Mouse (Mus musculus) cerebellum, postnatal 14 days (tissue): Measurements from ENCODE around the gene Zfp652.
"Not testable (repeated sequence)": the region's sequence is repeated elsewhere in the genome, so short reads cannot be mapped to it uniquely, and the experiment has no call there.

Experiments used
- DNase-seq, 2 experiments: peaks; one replicate each; pipeline ENCODE4 v3.0.0; 2021; ENCODE audit warnings: mixed read lengths in 2 of 2

The Zfp652 gene

DNA sequence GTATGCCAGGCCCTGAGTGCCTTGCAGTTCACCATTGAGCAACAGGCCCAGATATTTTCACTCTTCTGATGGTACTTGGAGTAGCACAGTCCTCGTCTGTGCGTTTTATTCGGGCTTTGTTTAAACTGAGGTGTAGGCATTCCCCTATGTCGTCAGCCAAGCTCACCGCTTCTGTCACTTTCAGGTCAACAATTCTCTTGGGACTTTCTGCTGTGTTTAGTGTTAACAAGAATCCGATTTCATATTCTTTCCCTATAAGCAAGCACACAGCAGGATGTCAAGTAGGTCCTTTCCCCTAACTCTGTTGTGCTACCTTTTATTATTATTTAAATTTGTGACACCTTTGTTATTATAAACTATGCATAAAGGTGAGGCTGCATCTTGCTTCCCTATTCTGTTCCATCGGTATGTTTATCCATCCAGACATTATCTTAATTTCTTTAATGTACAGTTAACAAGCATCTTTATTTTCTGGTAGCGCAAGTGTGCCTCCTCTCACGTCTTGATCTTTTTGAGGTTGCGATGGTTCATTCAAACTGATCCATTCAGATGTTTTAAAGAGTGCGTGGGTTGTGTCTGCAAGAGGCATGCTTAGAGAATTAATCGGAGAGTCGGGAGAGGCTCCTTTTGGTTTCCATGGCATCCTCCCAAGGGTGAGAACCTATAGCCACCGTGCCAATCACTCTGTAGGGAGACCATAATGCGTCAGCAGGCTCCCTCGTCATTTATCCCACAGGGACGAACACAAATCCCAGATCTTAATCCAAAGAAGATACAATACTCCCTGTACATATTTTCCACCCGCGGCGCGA, 145.4 kb downstream of the Zfp652 start:
- no peak for DNase-seq

DNA sequence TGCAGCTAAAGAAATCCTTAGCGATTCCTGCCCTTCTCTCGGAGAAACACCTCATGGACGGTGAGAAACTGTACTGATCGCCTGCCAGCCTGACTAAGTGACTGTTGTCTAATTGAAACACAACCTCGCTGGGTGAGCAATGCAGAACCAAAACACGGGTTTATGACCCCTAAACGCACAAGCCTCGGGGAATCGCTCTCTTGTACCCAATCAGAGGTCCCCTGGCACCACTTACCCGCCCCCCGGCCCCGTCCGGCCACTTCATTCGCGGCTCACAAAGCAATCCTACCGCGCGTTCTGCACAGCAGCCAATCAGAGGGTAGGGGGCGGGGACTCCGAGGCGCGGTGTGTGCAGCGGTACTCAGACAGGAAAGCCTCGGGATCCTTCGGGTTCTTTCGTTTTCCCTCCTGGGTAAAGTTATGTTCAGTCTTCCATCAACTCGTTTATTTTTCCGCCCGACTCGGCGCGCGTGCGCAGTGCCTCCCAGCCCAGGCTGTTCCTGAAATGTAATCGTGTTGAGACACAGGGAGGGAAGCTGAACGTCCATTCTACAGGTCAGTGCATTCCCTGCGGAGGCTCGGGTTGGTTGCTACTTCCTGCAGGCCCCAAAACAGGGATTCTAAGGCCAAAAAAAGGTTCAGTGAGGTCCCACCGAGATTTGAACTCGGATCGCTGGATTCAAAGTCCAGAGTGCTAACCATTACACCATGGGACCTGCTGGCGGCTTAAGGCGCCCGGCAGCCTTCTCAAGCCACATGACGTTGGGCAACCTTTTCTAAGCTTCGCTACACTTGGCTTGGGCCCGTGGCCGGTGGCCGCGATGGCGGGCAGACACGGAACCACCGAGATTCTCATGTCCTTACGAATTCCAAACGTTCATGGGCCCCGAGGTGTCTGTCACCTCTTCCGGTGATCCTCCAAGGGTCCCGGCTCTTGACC, 146.3 kb downstream of the Zfp652 start:
- DNase-seq: peak; percentile 98 to 99

DNA sequence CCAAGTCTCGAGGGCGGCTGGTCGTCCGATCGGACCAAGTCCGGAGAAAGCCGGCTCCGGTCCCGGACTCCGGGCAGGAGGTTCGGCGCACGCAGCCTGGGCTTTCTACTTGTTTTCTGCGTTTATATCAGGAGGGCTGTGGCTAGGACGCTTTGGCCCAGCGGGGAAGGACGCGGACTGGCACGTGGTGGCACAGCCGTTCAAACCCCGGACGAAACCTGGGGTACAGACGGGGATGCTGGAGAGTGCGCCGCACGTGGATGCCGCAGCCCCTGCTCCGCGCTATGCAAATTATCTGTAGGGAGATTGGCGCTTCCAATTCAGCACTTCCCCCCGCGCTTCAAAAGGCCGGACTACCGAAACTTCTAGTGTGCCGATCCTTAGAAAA, 147.0 kb downstream of the Zfp652 start:
- peak in 1 of 2 experiments; percentile 81 for DNase-seq

DNA sequence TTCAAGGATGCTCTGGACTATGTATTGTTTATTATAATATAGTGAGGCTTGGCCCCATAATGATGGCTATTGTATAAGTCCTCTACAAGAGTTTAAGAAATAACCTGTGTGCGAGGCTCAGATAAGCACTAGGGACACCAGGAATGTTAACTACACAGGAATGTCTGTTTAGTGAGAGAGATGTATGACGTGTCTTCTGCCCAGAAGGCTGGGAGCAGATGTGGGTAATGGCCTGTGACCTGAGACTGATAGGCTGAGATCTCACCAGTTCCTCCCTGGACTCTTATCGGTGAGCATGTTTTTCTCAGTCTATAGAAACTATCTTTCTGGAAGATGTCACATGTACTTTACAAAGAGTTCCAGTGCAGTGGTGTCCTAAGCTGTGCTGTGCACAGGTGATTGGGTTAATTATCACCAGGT, 147.6 kb downstream of the Zfp652 start:
- DNase-seq: no peak

DNA sequence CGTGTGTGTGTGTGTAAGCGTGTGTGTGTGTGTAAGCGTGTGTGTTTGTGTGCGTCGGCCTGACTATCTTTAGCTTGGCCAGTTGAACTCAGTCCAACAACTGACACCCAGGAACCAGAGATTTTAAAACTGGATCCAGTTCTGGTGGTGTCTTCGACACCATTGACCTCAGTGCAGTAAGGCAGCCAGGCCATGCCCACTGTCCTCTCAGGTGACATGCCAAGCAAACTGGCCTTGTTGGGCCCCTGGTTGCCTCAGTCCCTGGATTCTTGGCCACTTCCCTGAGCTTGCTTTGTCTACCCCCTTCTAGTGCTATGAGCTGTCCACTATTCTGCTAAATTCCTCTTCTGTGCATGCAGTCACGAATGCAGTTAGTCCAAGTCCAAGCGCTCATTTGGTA, 148.9 kb downstream of the Zfp652 start:
- DNase-seq: no peak

DNA sequence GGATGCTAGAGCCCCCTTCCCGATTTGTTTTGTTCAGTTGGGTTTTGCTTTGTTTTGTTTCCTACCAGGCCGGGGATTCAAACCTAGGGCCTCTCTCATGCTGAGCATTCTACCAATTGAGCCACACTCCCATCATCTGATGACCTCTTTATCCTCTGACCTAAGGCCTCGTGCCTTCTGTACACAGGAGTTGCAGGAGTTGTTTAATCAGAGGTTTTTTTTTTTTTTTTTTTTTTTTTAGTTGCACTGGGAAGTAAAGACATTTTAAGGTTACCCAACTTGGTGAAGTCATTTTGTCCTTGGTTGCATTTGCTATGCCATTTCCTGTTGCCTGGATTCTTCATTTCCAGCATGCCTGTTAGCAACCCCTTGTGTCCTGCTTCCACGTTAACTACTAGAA, 157.0 kb downstream of the Zfp652 start:
- DNase-seq: no peak

DNA sequence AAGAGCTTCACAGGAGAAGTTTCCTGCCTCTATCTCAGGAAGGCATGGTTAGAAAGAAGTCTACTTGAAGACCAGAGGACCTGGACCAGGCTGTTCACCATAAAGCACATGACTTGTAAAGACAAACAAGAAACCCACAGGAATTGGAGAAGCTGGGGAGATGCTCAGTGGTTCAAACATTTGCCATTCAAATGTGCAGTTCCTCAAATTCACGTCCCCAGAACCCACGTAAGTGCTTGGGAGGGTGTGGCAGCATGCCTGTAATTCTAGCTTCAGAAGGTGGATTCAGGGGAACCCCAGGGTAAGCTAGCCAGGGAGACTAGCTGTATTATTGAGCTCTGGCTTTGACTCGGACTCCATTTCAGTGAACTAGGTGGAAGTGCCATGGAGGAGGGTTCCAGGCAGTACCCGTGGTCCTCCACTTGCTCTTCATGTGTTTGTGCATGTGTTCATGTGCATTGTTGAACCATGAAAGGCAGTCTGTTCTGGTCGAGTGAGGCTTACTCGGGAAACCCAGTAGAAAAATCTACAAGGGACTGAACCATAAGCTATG, 157.5 kb downstream of the Zfp652 start:
- no peak for DNase-seq

DNA sequence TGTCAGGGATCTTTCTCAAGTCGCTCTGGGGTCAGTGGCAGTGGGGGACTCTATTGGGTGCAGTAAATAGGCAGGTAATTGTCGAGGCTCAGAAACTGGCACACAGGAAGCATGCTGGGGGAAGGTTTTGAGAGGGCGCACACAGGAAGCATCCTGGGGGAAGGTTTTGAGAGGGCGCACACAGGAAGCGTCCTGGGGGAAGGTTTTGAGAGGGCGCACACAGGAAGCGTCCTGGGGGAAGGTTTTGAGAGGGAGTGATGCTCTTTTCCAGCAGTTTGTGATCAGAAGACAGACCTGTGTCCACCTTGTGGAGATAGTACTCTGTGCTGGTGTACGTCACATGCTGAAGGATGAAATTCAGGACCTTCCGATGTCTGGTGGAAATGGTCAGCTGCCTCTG, 163.3 kb downstream of the Zfp652 start:
- DNase-seq: peak; percentile 14 to 28

DNA sequence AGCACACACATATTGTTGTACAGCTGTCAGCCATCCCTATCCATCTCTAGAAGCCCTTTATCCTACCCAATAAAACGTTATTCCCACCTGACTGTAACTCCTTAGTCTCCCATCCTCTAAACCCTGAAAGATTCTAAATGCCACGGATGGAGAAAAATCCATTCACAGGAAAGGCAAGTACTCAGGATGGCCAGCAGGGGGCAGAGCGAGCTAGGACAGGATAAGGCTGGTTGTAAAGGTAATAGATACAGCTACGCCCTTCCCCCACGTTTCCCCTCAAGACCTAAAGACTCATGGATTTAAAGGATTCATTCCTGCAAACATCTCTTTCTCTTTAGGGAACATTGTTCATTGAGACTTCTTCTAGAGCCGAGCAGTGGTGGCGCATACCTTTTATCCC, 163.8 kb downstream of the Zfp652 start:
- DNase-seq: peak; percentile 79 to 88

DNA sequence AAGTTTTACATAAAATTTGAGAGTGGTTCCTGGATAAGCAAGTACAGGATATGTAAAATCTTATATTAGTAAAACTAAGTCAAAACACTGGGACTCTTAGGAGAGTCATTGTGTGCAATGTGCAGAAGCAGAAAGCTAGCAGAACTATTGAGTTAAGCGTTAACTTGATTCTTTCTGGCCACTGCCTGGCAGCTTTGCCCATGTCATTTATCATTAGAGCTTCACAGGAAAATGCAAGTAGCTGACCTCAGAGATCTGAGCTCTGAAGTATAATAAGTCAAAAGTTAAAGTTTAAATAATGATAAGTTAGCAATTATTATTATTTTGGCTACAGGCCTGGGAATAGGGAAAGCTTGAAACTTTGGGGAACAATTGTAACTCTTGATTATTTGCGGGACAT, 167.4 kb downstream of the Zfp652 start:
- DNase-seq: not testable (repeated sequence)
